Mouse (Mus musculus) spleen, adult 2 months (tissue): ENCODE measurements around the gene Gjb2.

Experiments used
- CTCF ChIP-seq: fragments of 200-500 bp; IDR thresholded peaks from 2 replicates; pipeline ENCODE4 v1.5.1; 2011; ENCODE audit warnings: mild to moderate bottlenecking, inconsistent platforms; ENCODE audit not compliant: insufficient read depth, insufficient read length, insufficient replicate concordance; ENCODE audit errors: extremely low read depth
- POLR2A ChIP-seq: fragments of 200-500 bp; IDR thresholded peaks from 2 replicates; pipeline ENCODE4 v1.6.1; 2011; ENCODE audit warnings: low read depth, low read length, inconsistent platforms

- no peak for TF ChIP-seq CTCF
- TF ChIP-seq POLR2A = no peak
Observed at GRCm38 (mm10) chr14:57107916-57108315, 3.4 kb upstream of the Gjb2 start.
